Mouse (Mus musculus) layer of hippocampus, adult 18-20 months (tissue): Measurements from ENCODE around the gene Stmn1. TPM values are rescaled to one million over a fixed set of nuclear protein-coding genes. Genes with fewer than 3 reads are reported as not detected.
"Not testable (repeated sequence)": the region's sequence is repeated elsewhere in the genome, so short reads cannot be mapped to it uniquely, and the experiment has no call there.

ENCODE experiments used
- DNase-seq, 2 experiments: peaks; one replicate each; pipeline ENCODE4 v3.0.0; 2022; ENCODE audit warnings: low spot score in 2 of 2
- total RNA-seq, 2 experiments: library from RNA; stranded (reverse); gene quantifications; 2 replicates each; pipeline ENCODE4 v1.2.3; 2021

The Stmn1 gene
- total RNA-seq, 2 experiments from 2014 or later, result 373 to 429 TPM

DNA sequence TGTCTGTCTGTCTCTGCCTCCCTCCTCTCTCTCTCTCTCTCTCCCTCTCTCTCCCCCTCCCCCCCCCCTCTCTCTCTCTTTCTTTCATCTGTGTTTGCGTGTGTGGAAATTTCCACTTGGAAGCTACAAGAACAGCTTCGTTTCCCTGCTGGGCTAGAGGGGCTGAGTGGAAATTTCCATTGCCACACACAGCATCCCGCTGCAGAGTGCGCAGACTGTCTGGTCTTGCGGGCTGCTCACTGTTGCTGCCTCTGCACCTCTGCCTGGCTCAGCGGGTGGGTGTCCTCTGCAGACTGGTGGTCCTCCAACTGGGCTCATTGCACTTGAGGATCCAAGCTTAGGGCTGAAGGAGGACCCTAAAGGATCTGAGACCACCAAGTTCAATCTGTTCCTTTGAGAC, 15.6 kb downstream of the Stmn1 start:
- peak; percentile 74 to 89 for DNase-seq

DNA sequence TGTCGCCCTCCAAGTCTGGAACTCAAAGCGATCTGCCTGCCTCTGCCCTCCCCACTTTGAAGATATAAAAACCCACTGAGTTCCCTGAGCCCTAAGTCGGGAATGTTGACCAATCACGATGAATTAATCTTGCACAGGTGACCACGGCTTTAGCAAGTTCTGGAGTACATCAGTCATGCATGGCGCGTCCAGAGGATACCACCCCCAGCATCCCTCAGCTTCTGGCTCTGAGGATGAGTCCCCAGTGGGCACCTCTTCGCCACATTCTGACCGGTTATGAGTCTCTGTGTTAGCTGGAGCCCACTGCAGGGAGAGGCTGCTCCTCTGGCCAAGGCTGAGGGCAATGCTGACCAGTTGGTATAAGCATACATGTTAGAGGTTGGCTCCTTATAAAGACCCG, 16.1 kb downstream of the Stmn1 start:
- no peak for DNase-seq

DNA sequence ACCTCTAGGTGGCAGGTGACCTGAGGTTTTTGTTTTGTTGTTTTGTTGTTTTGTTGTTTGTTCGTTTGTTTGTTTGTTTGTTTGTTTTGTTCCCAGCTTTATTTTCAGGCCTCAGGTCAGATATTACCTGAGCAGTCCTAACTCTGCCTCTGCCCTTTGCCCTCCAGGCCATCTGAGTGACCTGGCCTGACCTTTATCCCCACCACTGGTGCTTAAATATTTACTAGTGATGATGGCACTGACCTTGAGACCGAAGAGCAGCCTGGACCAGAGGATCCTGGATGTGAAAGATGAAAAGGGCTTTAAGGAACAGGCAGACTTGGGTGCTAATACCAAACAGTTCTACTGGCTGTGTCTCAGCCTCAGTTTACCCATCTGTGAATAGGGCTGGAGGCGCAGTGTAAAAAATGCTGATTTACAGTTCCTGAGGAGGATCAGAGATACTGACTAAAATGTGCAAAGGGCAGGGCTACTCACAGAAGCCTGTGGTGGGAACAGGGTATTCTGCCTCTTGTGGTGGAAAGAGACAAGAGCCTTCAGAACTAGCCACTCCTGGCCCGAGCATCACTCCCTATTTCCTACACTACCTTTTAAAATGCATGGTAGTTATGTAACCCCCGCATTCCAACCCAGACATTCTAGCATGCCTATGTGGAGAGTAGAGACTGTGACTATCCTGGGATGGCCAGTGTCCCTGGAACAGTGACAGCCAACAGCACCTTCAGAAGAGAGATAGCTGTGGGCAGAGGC, 17.2 kb downstream of the Stmn1 start:
- DNase-seq, result no peak

GRCm38 (mm10) chr4:134488211-134488610, 20.1 kb downstream of the Stmn1 start:
- no peak for DNase-seq

DNA sequence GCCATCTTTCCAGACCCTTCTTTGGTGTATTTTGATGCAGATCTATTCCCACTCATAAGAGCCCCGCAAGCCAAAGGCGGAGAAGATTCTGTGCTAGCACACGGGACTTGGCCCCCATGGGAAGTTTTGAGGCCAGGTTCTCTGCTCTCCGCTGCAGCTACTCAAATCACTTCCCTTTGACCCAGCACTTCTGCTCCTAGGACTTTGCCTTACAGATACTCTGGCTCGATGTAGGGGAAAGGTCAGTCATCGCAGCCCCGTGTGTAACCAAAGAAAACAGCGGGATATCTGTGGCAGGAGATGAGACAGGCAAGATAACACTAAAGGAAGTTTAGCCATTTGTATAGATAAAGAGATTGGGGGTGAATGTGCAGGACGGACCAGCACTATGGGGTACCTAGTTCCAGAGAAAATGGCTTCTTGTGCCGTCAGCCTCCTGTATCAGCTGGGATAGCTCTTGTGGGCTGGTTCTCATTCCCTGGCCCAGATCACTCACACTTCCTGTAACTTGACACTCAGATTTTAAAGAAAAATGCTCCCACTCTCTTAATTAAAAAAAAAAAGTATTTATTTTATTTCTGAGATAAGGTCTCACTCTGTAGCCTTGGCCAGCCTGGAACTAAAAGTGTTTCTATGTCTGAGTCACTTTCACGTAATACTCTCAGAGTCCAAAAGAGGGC, 22.0 kb downstream of the Stmn1 start:
- DNase-seq, result no peak

- no peak for DNase-seq
These were observed 23.6 kb downstream of the Stmn1 start for GRCm38 (mm10) chr4:134491716-134492115.

DNA sequence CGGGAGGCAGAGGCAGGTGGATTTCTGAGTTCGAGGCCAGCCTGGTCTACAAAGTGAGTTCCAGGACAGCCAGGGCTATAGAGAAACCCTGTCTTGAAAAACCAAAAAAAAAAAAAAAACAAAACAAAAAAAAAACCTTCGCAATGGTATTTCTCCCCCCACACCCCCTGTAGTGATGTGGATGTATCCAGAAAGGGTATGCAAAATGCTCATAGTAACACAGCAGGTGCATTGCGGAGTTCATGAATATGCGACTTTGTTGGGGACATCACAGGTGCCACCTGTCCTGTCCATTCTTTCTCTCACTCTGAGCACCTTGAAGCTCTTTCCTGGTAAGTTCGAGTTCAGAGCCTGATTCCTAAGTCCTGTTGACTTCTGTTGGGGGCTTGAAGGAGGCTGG, 26.0 kb downstream of the Stmn1 start:
- DNase-seq, result not testable (repeated sequence)

DNA sequence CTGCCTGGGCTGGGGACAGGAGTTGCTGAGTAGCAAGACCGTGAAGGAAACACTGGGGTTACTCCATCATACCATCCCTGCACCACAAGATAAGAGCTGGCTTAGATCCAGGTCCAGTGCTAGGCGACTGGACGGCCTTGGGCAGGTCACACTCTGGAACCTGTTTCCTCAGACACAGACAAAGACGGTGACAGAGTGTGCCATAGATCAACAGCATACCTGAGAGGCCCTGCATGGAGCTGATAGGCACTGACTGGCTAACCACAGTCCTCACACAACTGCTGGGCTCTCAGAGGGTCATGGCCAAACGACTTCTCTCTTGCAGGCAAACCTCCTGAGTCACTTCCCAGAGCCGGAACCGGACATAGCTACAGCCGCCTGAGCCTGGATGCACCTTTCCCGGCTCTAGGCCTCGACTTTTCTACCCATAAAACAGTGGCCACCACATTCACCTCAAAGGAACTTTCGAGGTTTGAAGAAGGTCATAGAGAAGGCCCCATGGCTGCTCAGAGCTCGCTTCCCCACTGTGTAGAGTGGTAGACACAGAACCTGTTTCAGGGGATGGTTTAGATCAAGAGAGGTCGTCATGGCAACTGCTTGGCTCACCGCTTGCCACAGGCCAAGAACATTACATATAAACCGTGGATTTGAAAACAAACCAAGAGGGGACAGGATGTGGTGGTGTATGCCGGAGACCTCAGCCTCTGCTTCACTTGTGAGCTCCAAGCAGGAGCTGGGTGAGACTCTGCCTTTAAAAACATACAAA, 26.8 kb downstream of the Stmn1 start:
- DNase-seq, result peak in 1 of 2 experiments; percentile 63

- DNase-seq, result no peak
These were observed 27.4 kb downstream of the Stmn1 start for GRCm38 (mm10) chr4:134495546-134495923.

DNA sequence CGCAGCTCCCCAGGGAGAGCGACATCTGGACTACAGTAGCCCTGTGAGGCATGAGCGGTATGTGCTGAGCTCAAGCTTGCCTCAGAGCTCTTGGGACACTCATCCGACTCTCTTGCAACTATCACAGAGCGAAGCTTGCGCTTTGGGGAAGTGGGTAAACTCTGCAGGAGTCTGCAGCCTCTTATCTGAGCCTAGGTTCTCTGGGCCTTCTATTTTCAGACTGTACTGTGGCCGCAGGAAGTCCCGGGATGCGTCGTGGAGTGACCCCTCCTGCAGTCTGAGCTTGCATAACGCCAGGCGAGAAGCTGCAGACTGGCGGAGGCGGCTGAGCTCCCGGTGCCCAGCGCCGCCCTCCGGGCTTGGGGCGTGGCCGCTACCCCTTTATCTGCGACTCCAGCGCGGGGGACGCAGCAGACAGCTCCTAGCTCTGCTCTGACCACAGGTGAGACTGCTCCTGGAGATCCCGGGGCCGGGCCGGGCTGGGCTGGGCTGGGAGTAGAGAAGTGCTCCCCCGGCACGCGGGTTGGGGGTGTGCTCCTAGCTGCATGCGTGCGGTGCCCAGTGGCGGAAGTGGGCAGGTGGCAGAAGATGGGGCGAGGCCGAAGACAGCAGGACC, 28.6 kb downstream of the Stmn1 start, which contains the start of gene Paqr7:
Paqr7 (plus strand) TSS at position 103 of the 616 bp plus-strand sequence.
- peak; percentile 78 to 87 for DNase-seq

- no peak for DNase-seq
These were observed 29.1 kb downstream of the Stmn1 start for GRCm38 (mm10) chr4:134497223-134497622.

- peak in 1 of 2 experiments; percentile 66 for DNase-seq
These were observed 30.0 kb downstream of the Stmn1 start for GRCm38 (mm10) chr4:134497986-134498731.

DNA sequence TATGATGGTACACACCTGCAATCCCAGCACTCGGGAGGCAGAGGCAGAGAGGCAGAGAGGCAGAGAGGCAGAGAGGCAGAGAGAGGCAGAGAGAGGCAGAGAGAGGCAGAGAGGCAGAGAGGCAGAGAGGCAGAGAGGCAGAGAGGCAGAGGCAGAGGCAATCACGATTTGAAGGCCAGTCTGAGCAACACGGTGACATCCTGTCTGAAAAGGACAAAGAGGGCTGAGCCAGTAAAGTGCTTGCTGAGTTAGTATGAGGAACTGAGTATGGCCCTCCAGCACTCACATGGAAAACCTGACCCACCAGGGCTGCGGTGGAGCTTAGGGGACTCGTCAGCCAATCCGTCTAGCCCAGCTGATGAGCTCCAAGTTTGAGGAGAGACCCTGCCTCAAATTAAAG, 30.9 kb downstream of the Stmn1 start:
- DNase-seq, result not testable (repeated sequence)

- DNase-seq, result no peak
These were observed 33.0 kb downstream of the Stmn1 start for GRCm38 (mm10) chr4:134501095-134501494.

DNA sequence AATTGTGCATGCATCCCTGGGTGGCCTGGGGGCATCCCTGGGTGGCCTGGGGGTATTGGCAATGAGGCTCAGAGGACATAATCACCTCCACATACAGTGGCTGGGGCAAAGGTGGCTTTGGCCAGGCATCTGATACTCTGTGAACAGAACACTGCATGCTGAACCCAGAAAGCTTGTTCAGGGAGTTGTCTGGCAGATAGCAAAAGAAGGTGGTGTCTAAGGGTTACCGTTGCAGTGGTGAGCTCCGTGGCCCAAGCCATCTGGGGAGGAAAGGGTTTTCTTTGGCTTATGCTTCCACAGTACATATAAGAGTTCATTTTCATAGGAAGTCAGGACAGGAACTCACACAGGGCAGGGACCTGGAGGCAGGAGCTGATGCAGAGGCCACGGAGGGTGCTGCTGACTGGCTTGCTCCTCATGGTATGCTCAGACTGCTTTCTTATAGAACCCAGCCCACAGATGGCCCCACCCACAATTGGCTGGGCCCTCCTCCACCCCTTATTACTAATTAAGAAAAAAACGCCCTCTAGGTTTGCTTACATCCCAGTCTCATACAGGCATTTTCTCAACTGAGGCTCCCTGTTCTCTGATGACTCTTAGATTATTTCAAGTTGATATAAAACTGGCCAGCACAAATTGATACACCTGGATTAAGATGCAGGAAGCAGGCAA, 35.7 kb downstream of the Stmn1 start:
- DNase-seq, result no peak

- no peak for DNase-seq
These were observed 37.2 kb downstream of the Stmn1 start for GRCm38 (mm10) chr4:134505303-134505789.

- DNase-seq, result no peak
These were observed 38.0 kb downstream of the Stmn1 start for GRCm38 (mm10) chr4:134505966-134506594.

DNA sequence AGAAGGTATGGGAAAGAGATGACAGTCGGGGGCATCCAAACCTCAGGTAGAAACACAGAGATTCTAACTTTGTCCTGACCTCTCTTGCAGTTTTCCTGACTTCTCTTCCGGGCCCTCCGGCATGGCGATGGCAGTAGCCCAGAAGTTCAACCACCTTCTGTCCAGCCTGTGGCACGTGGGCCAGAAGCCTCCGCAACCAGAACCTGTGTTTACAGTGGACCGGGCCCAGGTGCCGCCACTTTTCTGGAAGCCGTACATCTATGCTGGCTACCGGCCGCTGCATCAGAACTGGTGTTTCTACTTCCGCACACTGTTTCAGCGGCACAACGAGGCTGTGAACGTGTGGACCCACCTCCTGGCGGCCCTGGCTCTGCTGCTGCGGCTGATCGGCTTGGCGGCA, 38.6 kb downstream of the Stmn1 start:
- DNase-seq, result no peak

DNA sequence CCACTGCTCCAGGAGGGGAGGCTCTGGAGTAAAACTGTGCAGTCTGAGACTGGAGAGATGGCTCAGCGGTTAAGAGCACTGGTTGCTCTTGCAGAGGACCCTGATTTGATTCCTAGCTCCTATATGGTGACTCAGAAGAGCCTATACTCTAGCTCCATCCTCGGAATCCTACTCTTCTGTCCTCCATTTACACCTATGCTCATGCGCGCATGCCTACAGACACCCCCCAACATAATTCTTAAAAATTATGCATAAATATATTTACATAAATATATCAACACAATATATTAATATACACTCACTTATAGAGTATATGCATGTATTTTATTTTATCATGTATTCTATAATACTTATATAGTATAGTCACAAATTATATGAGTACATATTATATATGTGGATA, 42.3 kb downstream of the Stmn1 start:
- no peak for DNase-seq
